Mouse (Mus musculus): ENCODE data around the gene Pgrmc2. TPM values are rescaled to one million over a fixed set of nuclear protein-coding genes. Genes with fewer than 3 reads are reported as not detected.

Gene Pgrmc2
- 28.7 and 31.1 TPM in 2 replicates for polyA plus RNA-seq (2012; rRNA removed; ENCODE audit: low replicate concordance)

GRCm38 (mm10) chr3:41082885-41083789 lies at the start of gene Pgrmc2:
Gene Pgrmc2, minus strand, starts transcription at chr3:41083046.

Other genes with a start within 250 kb of the Pgrmc2 start
- 8.0 and 21.5 TPM in 2 replicates for gene Mfsd8, start 236.2 kb downstream of the Pgrmc2 start, polyA plus RNA-seq (2012; rRNA removed; ENCODE audit: low replicate concordance)
- gene Abhd18, start 236.1 kb downstream of the Pgrmc2 start, polyA plus RNA-seq (2012; rRNA removed; ENCODE audit: low replicate concordance): 3.8 and 5.8 TPM in 2 replicates
- not detected in 2 replicates for gene 1700034I23Rik, start 180.5 kb downstream of the Pgrmc2 start, polyA plus RNA-seq (2012; rRNA removed; ENCODE audit: low replicate concordance)
- 7.5 and 13.8 TPM in 2 replicates for gene Larp1b, start 133.2 kb downstream of the Pgrmc2 start, polyA plus RNA-seq (2012; rRNA removed; ENCODE audit: low replicate concordance)